ENCODE assay signal across 18 mouse cellular contexts in genomic region chr6:106213071-106213470, GRCm38 (mm10).
A peak's percentile ranks its signal among the peaks of the same experiment; 100 is the strongest.
DNase-seq lines count a peak whose midpoint lies in the region.
"Had no signal": no experiment of that assay in that cellular context is flagged by ENCODE, and none has a peak within 500 bp of the region (broad histone marks: within the 10 kb centered on the region; RNA-seq: fewer than 3 reads in every experiment).

No protein-coding gene starts in this region.

- peak; percentile 14 for DNase-seq in left cerebral cortex, adult 11 months (ENCODE audit: low spot score)
- DNase-seq in left cerebral cortex, postnatal 4 days = no peak
- DNase-seq in frontal cortex, adult 2 months (ENCODE audit: extremely low spot score in 1 of 2, low spot score in 1 of 2) = peak; percentile 39 to 72
- DNase-seq in left cerebral cortex, postnatal 25 days (ENCODE audit: low spot score in 2 of 2) = peak; percentile 19 to 75
- DNase-seq in telencephalon, adult 2 months (ENCODE audit: low read depth, low spot score) = peak; percentile 49
- no peak for DNase-seq in urinary bladder, adult 2 months (ENCODE audit: low spot score)
- DNase-seq in gastrocnemius, postnatal 36 days = no peak
- DNase-seq: cerebellum, adult 18-20 months; cerebellum, postnatal 14 days; forebrain, postnatal 0 days; heart, adult 11 months; heart, postnatal 10 days; kidney, adult 9 months; kidney, postnatal 36 days; liver, postnatal 0 days; lung, postnatal 10 days; thymus, adult 2 months; thymus, postnatal 4 days had no signal

- intact Hi-C loops in left cerebral cortex, postnatal 4 days (cut with DNase I) = no loop called here
- intact Hi-C loops in left cerebral cortex, postnatal 25 days (cut with DNase I) = no loop called here
- intact Hi-C loops in gastrocnemius, postnatal 36 days (cut with DNase I) = no loop called here

Comparison
In these comparisons a context has a peak if more than half of its experiments do, and no peak if none do; other contexts are left out.
1. DNase-seq: peak in left cerebral cortex, adult 11 months (single experiment), frontal cortex, adult 2 months (2 of 2), left cerebral cortex, postnatal 25 days (2 of 2) and telencephalon, adult 2 months (single experiment); none in left cerebral cortex, postnatal 4 days (single experiment), urinary bladder, adult 2 months (single experiment) and gastrocnemius, postnatal 36 days (0 of 2).